Mouse (Mus musculus): Measurements from ENCODE around the gene Pld4. TPM values are rescaled to one million over a fixed set of nuclear protein-coding genes. Genes with fewer than 3 reads are reported as not detected.

The Pld4 gene
- total and polyA plus RNA-seq, 2 experiments = 8.5 to 20.5 TPM

DNA sequence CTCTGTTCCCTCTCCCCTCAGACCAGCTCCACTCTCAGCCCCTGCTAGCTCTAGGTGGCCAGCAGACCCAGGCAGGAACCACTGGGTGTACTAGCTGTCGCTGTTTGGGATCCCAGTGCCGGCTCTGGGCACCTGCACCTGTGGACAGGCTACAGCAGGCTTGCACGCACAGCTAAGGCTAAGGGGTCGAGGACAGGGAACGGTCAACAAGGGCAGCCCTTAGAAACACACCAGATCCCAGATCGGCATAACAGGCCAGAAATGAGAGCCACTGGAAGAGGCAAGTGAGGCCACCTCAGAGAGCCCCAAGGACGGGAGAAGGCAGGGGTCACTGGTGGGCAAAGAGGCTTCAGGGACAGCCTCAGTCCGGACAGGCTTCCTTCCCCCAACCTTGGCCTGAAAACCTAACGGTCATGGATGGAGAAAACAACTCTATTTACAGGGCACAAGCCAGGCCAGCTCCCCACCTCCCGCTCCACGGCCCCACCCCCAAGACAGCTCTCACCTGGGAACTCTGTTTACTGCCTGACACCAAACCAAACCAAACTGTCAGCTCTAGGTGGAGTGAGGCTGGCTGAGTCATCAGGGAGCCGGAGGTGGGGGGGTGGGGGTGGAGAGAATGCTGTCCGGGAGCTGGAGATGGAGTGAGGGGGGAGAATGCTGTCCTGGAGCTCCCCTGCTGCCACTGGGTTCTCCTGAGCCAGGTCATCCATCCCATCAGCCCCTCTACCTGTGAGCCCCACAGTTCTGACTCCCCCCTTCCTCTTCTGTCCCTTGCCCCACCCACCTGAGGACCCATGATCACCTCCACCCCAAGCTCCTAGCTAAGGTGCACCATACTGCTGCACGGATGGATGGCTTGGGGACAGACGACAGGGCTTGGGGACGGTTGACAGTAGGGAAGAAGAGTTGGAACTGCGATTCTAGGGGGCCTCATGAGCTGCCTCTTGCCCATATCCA lies 36.4 kb downstream of the Pld4 start:
- WGBS = 24% methylated on average over 17 of the region's 17 CpGs
- no peaks in the 10 kb centered on the region for H3K79me2 ChIP-seq (ENCODE audit: control insufficient read depth, insufficient read depth, low read length)
- no peaks in the 10 kb centered on the region for H3K36me3 ChIP-seq (ENCODE audit: control insufficient read depth, insufficient read depth, low read length)
- no peaks in the 10 kb centered on the region for H3K4me1 ChIP-seq (ENCODE audit: control insufficient read depth, insufficient read depth, low read length)
- no peak for TF ChIP-seq POLR2A (IDR thresholded peaks at IDR 0.05; ENCODE audit: extremely low read depth, insufficient read depth, low read length)
- TF ChIP-seq CTCF (IDR thresholded peaks at IDR 0.05; ENCODE audit: low read depth, low read length) = no peak
- no peak overlapping the region for H3K4me3 ChIP-seq (ENCODE audit: insufficient read depth, low read depth, low read length)
- no peak for DNase-seq (ENCODE audit: extremely low read depth, low read depth, low spot score)
- no peak overlapping the region for H3K27ac ChIP-seq (replicated peaks; ENCODE audit: insufficient read depth, low read depth, low read length)
- peaks cover under 1% of the 10 kb centered on the region; the same call in 1 of the 2 replicates for H3K27me3 ChIP-seq (ENCODE audit: control insufficient read depth, insufficient read depth, low read length)
- H3K9ac ChIP-seq (ENCODE audit: low read depth, low read length) = no peak overlapping the region

DNA sequence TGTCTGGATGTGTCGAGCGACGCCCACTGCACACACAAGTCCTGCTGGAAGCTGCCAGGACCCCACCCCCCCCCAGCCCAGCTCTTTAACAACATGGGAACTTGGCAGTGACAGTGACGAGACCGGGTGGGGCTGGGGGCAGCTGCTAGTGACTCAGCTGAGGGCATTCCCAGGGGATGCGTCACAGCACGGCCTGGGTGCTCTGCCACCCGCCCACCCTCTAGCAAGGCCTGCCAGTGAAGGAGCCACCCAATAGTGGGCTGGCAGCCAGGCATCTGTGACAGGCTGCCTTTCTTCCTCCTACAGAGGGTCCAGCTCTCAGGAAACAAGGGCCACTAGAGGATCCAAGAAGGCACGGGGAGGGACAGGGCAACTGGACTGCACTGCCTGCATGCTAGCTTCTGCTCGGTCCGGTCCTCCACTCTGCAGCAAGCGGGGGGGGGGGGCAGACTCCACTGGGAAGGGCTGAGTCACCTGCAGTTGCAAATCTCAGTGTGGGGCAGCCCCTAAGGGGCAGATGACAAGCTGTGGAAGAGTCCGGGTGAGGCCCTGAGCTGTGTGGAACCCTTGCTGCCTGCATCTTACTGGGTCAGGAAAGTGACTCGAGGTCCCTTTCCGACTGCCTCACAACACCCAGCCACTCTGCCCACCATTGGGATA lies 37.3 kb downstream of the Pld4 start:
- H3K4me1 ChIP-seq (ENCODE audit: control insufficient read depth, insufficient read depth, low read length) = no peaks in the 10 kb centered on the region
- H3K79me2 ChIP-seq (ENCODE audit: control insufficient read depth, insufficient read depth, low read length) = no peaks in the 10 kb centered on the region
- 56% methylated on average over 15 of the region's 15 CpGs for WGBS
- no peak overlapping the region for H3K9ac ChIP-seq (ENCODE audit: low read depth, low read length)
- no peak overlapping the region for H3K27ac ChIP-seq (replicated peaks; ENCODE audit: insufficient read depth, low read depth, low read length)
- peaks cover 8% of the 10 kb centered on the region for H3K27me3 ChIP-seq (ENCODE audit: control insufficient read depth, insufficient read depth, low read length)
- TF ChIP-seq POLR2A (IDR thresholded peaks at IDR 0.05; ENCODE audit: extremely low read depth, insufficient read depth, low read length) = no peak
- no peak for TF ChIP-seq CTCF (IDR thresholded peaks at IDR 0.05; ENCODE audit: low read depth, low read length)
- no peak for DNase-seq (ENCODE audit: extremely low read depth, low read depth, low spot score)
- H3K36me3 ChIP-seq (ENCODE audit: control insufficient read depth, insufficient read depth, low read length) = no peaks in the 10 kb centered on the region
- no peak overlapping the region for H3K4me3 ChIP-seq (ENCODE audit: insufficient read depth, low read depth, low read length)

DNA sequence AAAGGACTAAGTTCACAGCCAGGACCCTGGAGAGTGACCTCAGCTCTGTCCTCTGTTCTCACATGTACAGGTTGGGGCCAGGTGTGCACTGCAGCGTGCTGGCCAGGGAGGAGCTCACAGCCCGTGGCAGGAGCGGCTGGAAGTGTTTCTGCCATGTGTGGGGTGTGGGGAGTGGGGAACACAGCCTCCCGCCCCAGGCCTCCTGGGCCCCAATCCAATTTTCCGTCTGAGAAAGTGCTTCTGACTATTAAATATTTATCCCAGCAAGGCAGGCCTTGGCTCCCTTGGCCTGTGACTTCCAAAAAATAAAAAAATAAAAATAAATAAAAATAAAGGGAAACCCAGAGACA lies 37.9 kb downstream of the Pld4 start:
- WGBS = 38% methylated on average over 5 of the region's 5 CpGs
- Histone ChIP-seq H3K79me2 (ENCODE audit: control insufficient read depth, insufficient read depth, low read length) (no peaks in the 10 kb centered on the region), H3K4me1 (ENCODE audit: control insufficient read depth, insufficient read depth, low read length) (no peaks in the 10 kb centered on the region), H3K9ac (ENCODE audit: low read depth, low read length) (no peak overlapping the region), H3K27me3 (ENCODE audit: control insufficient read depth, insufficient read depth, low read length) (peaks cover 8% of the 10 kb centered on the region), H3K27ac (replicated peaks; ENCODE audit: insufficient read depth, low read depth, low read length) (no peak overlapping the region), H3K36me3 (ENCODE audit: control insufficient read depth, insufficient read depth, low read length) (no peaks in the 10 kb centered on the region), H3K4me3 (ENCODE audit: insufficient read depth, low read depth, low read length) (no peak overlapping the region)
- TF ChIP-seq POLR2A (IDR thresholded peaks at IDR 0.05; ENCODE audit: extremely low read depth, insufficient read depth, low read length) (no peak), CTCF (IDR thresholded peaks at IDR 0.05; ENCODE audit: low read depth, low read length) (no peak)
- DNase-seq (ENCODE audit: extremely low read depth, low read depth, low spot score) = no peak

DNA sequence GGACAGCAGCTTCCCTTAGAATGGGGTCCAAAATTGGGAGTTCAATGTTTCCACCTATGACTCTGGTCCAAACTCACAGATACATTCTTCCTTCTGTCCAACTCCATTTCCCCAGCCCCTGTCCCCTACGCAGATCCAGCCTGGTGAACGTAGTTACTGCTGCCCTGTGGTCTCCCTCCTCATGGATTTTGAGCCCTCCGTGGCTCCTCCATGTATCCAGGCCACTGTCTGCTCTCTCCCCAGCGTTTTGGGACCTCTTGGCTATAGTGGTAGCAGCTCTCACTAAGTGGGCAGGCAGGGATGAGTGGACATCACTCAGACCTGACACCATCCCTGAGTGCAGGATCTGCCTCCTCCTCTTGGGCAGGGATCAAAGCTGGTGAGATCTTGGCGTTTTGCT lies 38.3 kb downstream of the Pld4 start:
- 80% methylated on average over 5 of the region's 5 CpGs for WGBS
- H3K27me3 ChIP-seq (ENCODE audit: control insufficient read depth, insufficient read depth, low read length) = peaks cover 8% of the 10 kb centered on the region

DNA sequence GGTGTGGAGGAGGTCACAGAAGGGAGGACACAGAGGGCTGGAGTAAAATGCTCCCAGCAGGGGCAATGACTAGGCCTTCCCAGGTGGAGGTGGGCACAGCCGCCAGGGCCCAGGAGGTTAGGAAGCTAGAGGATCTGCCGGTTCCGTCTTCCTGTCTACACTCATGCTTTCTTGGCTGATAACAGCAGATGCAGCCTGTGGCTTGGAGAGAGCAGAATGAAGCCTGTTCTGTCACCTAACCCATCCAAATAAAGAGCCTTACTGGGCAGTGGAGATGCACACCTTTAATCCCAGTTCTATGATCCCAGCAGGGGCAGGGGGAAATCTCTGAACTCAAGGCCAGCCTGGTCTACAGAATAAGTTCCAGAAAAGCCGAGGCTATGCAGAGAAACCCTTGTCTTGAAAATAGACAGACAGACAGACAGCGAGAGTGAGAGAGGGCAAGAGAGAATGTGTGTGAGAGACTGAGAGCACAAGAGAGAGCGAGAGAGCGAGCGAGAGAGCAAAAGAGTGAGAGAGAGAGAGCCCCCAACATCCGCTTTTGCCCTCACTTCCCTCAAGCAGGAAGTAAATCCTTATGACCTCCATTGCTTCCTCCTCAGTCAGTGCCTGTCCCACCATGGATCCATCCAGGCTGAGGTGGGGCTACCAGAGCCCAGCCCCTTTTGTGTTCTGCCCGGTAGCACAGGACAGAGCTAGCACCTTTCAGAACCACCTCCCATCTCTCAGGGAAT lies 38.9 kb downstream of the Pld4 start:
- WGBS = 81% methylated on average over 10 of the region's 10 CpGs
- Histone ChIP-seq H3K36me3 (ENCODE audit: control insufficient read depth, insufficient read depth, low read length) (no peaks in the 10 kb centered on the region), H3K4me3 (ENCODE audit: insufficient read depth, low read depth, low read length) (no peak overlapping the region), H3K79me2 (ENCODE audit: control insufficient read depth, insufficient read depth, low read length) (no peaks in the 10 kb centered on the region), H3K9ac (ENCODE audit: low read depth, low read length) (no peak overlapping the region), H3K27me3 (ENCODE audit: control insufficient read depth, insufficient read depth, low read length) (peaks cover 8% of the 10 kb centered on the region), H3K4me1 (ENCODE audit: control insufficient read depth, insufficient read depth, low read length) (no peaks in the 10 kb centered on the region), H3K27ac (replicated peaks; ENCODE audit: insufficient read depth, low read depth, low read length) (no peak overlapping the region)
- no peak for DNase-seq (ENCODE audit: extremely low read depth, low read depth, low spot score)
- no peak for TF ChIP-seq CTCF (IDR thresholded peaks at IDR 0.05; ENCODE audit: low read depth, low read length)
- TF ChIP-seq POLR2A (IDR thresholded peaks at IDR 0.05; ENCODE audit: extremely low read depth, insufficient read depth, low read length) = no peak

More for the DNA sequence above, 38.3 kb downstream of the Pld4 start:
- DNase-seq (ENCODE audit: extremely low read depth, low read depth, low spot score) = no peak
- no peaks in the 10 kb centered on the region for H3K79me2 ChIP-seq (ENCODE audit: control insufficient read depth, insufficient read depth, low read length)
- no peak overlapping the region for H3K9ac ChIP-seq (ENCODE audit: low read depth, low read length)
- H3K36me3 ChIP-seq (ENCODE audit: control insufficient read depth, insufficient read depth, low read length) = no peaks in the 10 kb centered on the region
- TF ChIP-seq POLR2A (IDR thresholded peaks at IDR 0.05; ENCODE audit: extremely low read depth, insufficient read depth, low read length) (no peak), CTCF (IDR thresholded peaks at IDR 0.05; ENCODE audit: low read depth, low read length) (no peak)
- H3K4me3 ChIP-seq (ENCODE audit: insufficient read depth, low read depth, low read length) = no peak overlapping the region
- H3K27ac ChIP-seq (replicated peaks; ENCODE audit: insufficient read depth, low read depth, low read length) = no peak overlapping the region
- no peaks in the 10 kb centered on the region for H3K4me1 ChIP-seq (ENCODE audit: control insufficient read depth, insufficient read depth, low read length)

All from liver, adult 2 months (tissue).